Mouse (Mus musculus) heart, embryonic 13.5 days (tissue): ENCODE measurements around the gene H2-Oa. TPM values are rescaled to one million over a fixed set of nuclear protein-coding genes. Genes with fewer than 3 reads are reported as not detected.

Experiments
- ATAC-seq: fragments of 200-750 bp; cut with Nextera tagmentation; 2 replicates; pipeline ENCODE4 v1.8.0; 2017; ENCODE audit warnings: moderate TSS enrichment; ENCODE audit not compliant: insufficient number of reproducible peaks, low FRiP score, low TSS enrichment; ENCODE audit errors: extremely low read depth
- H3K27ac ChIP-seq: fragments of 300-500 bp; sonication (generic); replicated peaks from 2 replicates; pipeline ENCODE4 v1.5.1; 2015; ENCODE audit warnings: moderate library complexity, mild to moderate bottlenecking, inconsistent platforms
- H3K27me3 ChIP-seq: fragments of 300-500 bp; sonication (generic); replicated peaks from 2 replicates; pipeline ENCODE4 v1.6.1; 2015; ENCODE audit warnings: mild to moderate bottlenecking, inconsistent platforms
- H3K36me3 ChIP-seq: fragments of 300-500 bp; sonication (generic); 2 replicates; pipeline ENCODE4 v1.6.1; 2015; ENCODE audit warnings: mild to moderate bottlenecking, inconsistent platforms
- H3K4me1 ChIP-seq: fragments of 300-500 bp; sonication (generic); 2 replicates; pipeline ENCODE4 v1.6.1; 2015; ENCODE audit warnings: inconsistent platforms
- H3K4me2 ChIP-seq: fragments of 300-500 bp; sonication (generic); 2 replicates; pipeline ENCODE4 v1.6.1; 2015; ENCODE audit warnings: inconsistent platforms, mild to moderate bottlenecking, moderate library complexity
- H3K4me3 ChIP-seq: fragments of 300-500 bp; sonication (generic); 2 replicates; pipeline ENCODE4 v1.5.1; 2015; ENCODE audit warnings: moderate library complexity, mild to moderate bottlenecking, inconsistent platforms
- H3K9ac ChIP-seq: fragments of 300-500 bp; sonication (generic); 2 replicates; pipeline ENCODE4 v1.6.1; 2015; ENCODE audit warnings: inconsistent platforms, mild to moderate bottlenecking, moderate library complexity
- H3K9me3 ChIP-seq: fragments of 300-500 bp; sonication (generic); 2 replicates; pipeline ENCODE4 v1.6.1; 2016; ENCODE audit warnings: inconsistent platforms
- WGBS: fragments of 180-500 bp; shearing (Covaris S2); methylation state at CpG from one replicate; pipeline ENCODE4 v1.1.7; 2015; ENCODE audit warnings: mixed read lengths; 5-methylcytosine and 5-hydroxymethylcytosine counted together
- polyA plus RNA-seq: library from polyadenylated mRNA; unstranded; fragments of >200 nt; fragmentation: Nextera tagmentation; extraction: Ambion mirVana; gene quantifications from 2 replicates; pipeline ENCODE4 v1.2.1, GENCODE M21; 2015

The H2-Oa gene
- polyA plus RNA-seq, 1 experiment from 2014 or later, result 0.23 TPM

DNA sequence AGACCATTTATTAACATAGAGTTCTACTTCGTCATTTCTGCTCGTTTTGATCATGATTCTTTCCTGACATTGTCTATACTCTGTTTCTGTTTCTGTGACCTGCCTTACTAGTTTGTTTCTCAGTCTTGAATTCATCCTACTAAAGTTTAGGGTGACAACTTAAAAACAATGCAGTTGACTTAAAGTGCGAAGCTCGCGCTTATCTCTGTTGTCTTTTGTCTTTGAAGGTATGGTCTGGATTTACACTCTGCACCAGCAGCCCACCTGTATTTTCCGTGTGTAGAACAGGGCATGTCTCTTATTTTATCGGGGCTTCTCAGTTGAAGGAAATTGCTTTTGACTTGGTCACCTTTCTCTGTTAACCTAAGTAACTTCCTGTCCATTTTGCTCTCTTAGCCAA, 31.0 kb downstream of the H2-Oa start:
- ATAC-seq, result no peak
- H3K4me1 ChIP-seq, result peaks cover 40% of the 10 kb centered on the region
- peak overlapping the region; percentile 100 for H3K9ac ChIP-seq
- H3K27ac ChIP-seq, result peak overlapping the region; percentile 100
- no peaks in the 10 kb centered on the region for H3K9me3 ChIP-seq
- H3K4me2 ChIP-seq, result peak overlapping the region; percentile 100
- H3K27me3 ChIP-seq, result no peaks in the 10 kb centered on the region
- H3K36me3 ChIP-seq, result peaks cover 26% of the 10 kb centered on the region
- WGBS, result 1% methylated on average over 7 of the region's 7 CpGs
- peak overlapping the region; percentile 99 for H3K4me3 ChIP-seq

- Histone ChIP-seq H3K4me1 (peaks cover 44% of the 10 kb centered on the region), H3K27ac (peak overlapping the region; percentile 100), H3K27me3 (peaks cover 1% of the 10 kb centered on the region; the same call in 1 of the 2 replicates), H3K4me2 (peak overlapping the region; percentile 100), H3K36me3 (peaks cover 21% of the 10 kb centered on the region), H3K9ac (peak overlapping the region; percentile 100), H3K9me3 (no peaks in the 10 kb centered on the region), H3K4me3 (peak overlapping the region; percentile 99)
- WGBS, result 8% methylated on average over 2 of the region's 2 CpGs
- no peak for ATAC-seq
Measured at GRCm38 (mm10) chr17:34123518-34123917, 31.4 kb downstream of the H2-Oa start.

DNA sequence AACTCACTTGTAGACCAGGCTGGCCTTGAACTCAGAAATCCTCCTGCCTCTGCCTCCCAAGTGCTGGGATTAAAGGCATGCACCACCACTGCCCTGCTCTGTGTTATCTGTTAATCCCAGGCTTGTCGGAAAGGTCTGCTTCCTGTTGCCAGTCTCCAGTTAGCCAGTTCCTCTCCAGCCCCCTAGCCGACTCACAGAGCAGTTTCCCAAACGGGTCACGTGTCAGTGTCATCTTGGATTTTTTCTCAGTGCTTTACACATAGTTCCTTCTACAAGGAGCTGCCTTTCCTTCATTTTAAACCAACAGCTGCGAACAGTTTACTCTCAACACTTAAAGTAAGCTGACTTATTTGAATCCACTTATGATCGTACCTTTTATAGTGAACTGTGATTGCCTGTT, 32.5 kb downstream of the H2-Oa start:
- Histone ChIP-seq H3K4me1 (peaks cover 52% of the 10 kb centered on the region), H3K4me2 (peak overlapping the region; percentile 100; the same call in 1 of the 2 replicates)
- 65% methylated on average over 6 of the region's 6 CpGs for WGBS

DNA sequence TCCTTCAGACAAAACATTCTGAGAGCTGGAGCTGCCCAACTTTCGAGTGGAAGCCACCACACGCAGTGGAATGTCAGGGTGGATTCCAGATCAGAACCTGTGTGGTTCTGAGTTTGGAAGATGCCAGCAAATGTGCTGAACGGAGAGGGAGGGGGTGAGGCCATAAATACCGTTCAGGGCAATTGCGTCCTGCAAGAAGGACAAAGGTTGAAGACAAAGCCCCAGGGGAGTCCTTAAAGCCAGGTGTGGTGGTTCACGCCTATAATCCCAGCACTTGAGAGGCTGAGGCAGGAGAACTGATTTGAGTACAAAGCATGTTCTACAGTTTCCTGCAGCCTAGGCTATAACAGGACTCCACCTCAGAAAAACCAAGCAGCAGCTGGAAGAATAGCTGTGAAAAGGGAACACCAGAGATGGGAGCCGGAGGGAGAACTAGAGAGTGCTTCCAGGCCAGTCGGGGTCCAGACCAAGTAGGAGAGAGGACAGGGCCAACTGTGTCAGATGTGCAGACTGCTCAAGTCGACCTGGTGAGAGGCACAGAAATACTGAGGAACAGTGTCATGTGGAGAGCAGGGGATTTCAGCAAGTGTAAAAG, 34.8 kb downstream of the H2-Oa start:
- Histone ChIP-seq H3K36me3 (peaks cover 14% of the 10 kb centered on the region), H3K27ac (no peak overlapping the region), H3K9ac (no peak overlapping the region), H3K4me1 (peaks cover 52% of the 10 kb centered on the region), H3K27me3 (peaks cover 15% of the 10 kb centered on the region; the same call in 1 of the 2 replicates), H3K9me3 (no peaks in the 10 kb centered on the region), H3K4me3 (no peak overlapping the region), H3K4me2 (no peak overlapping the region)
- no peak for ATAC-seq
- WGBS, result 59% methylated on average over 9 of the region's 9 CpGs

More for the DNA sequence above, 32.5 kb downstream of the H2-Oa start:
- H3K4me3 ChIP-seq, result no peak overlapping the region; the same call in 1 of the 2 replicates
- no peak for ATAC-seq
- no peak overlapping the region for H3K27ac ChIP-seq
- H3K9me3 ChIP-seq, result no peaks in the 10 kb centered on the region
- peaks cover 10% of the 10 kb centered on the region; the same call in 1 of the 2 replicates for H3K27me3 ChIP-seq
- no peak overlapping the region for H3K9ac ChIP-seq
- peaks cover 14% of the 10 kb centered on the region for H3K36me3 ChIP-seq

DNA sequence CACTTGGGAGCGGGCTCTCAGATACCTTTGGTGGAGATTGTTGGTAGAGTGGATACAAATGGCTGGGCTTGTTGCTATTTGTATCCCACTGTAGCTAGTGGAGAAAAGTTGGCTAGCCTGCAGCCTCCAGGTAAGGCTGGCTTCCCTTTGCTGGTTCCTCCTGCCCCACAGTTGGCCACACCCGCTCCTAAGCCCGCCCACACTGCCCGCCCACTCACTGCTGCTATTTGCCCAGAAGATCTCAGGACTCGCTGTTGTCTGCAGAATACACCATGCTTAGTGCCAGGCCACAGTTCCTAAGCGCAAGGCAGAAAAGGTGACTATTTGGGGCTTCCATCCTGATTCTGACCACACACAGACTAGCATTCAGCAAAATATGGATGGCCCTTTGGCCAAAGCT, 35.3 kb downstream of the H2-Oa start:
- WGBS, result 31% methylated on average over 6 of the region's 6 CpGs
- ATAC-seq, result no peak

DNA sequence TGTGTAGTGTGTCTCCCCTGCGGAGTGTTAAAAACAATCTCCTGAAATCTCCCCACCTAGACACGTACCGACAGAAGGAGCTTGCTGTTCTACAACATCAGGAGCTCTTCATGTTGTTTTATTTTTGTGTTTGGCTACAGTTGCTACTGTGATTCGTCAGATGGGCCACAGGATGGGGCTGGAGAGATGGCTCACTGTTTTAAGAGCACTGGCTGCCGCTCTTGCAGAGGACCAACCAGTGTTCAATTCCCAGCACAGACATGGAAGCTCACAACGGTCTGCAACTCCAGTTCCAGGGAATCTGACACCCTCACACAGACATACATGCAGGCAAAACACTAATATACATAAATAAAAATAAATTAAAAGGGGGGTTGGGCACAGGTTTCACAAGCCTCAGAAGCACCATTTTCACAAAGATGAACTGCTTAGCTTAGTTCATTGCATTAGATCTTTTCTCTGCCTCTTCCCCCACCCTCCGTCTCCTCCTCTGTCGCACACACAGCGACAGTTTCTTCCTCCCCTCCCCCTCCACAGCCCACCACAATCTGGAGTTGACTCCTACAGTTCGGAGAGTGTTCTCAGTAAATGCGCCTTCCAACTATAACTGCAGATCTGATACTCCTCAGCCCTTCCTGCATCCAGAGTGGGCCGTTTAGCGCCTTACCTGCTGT, 36.3 kb downstream of the H2-Oa start:
- H3K4me3 ChIP-seq, result no peak overlapping the region
- peaks cover 14% of the 10 kb centered on the region for H3K36me3 ChIP-seq
- peaks cover 15% of the 10 kb centered on the region; the same call in 1 of the 2 replicates for H3K27me3 ChIP-seq
- ATAC-seq, result no peak
- WGBS, result 28% methylated on average over 13 of the region's 13 CpGs
- H3K9ac ChIP-seq, result peak overlapping the region; percentile 8; the same call in 1 of the 2 replicates
- H3K9me3 ChIP-seq, result no peaks in the 10 kb centered on the region
- no peak overlapping the region for H3K27ac ChIP-seq
- peak overlapping the region; percentile 20; the same call in 1 of the 2 replicates for H3K4me2 ChIP-seq
- peaks cover 49% of the 10 kb centered on the region for H3K4me1 ChIP-seq

More for the DNA sequence above, 35.3 kb downstream of the H2-Oa start:
- H3K4me3 ChIP-seq, result no peak overlapping the region
- peaks cover 15% of the 10 kb centered on the region; the same call in 1 of the 2 replicates for H3K27me3 ChIP-seq
- no peak overlapping the region for H3K9ac ChIP-seq
- peaks cover 52% of the 10 kb centered on the region for H3K4me1 ChIP-seq
- no peak overlapping the region for H3K4me2 ChIP-seq
- peaks cover 14% of the 10 kb centered on the region for H3K36me3 ChIP-seq
- H3K27ac ChIP-seq, result no peak overlapping the region
- no peaks in the 10 kb centered on the region for H3K9me3 ChIP-seq

DNA sequence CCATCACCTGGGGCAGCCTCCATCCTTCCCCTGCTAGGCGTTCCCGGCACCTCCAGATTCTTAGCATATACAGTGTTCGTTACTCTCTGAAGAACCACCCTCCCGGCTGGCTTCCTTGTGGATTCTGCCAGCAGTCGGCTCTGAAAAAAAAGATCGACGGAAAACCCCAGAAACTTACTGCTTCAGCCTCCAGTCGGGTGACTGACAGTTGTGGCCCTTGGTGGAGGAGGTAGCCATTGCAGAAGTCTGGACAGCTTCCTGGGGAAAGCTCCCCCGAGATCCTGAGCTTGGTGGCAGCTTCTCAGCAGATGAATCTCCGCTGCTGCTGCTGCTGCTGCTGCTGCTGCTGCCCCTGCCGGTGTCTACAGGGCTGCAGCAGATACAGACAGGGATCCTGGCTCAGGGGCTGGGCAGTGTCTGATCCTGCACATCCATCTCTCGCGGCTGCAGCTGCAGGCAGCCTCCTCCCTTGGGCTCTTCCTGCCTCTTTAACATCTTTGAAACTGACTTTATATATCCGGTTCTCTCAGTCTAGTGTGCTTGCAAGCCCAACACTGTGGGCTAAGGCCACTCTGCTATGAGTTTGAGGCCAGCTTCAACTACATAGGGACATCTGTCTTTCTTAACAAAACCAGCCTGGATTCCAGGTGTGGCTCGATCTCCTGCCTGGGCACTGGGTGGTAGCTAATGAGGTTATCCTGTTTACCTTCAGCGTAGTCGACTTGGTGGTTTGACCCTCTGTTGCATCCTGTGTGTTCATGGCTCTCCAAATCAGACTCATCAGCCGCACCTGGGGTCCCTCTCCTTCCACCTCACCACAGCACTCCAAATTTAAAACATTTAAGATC, 37.0 kb downstream of the H2-Oa start:
- Histone ChIP-seq H3K9ac (peak overlapping the region; percentile 8; the same call in 1 of the 2 replicates), H3K4me3 (no peak overlapping the region), H3K9me3 (no peaks in the 10 kb centered on the region), H3K27ac (no peak overlapping the region), H3K27me3 (peaks cover 15% of the 10 kb centered on the region; the same call in 1 of the 2 replicates), H3K4me2 (peak overlapping the region; percentile 20; the same call in 1 of the 2 replicates), H3K4me1 (peaks cover 41% of the 10 kb centered on the region), H3K36me3 (peaks cover 14% of the 10 kb centered on the region)
- 19% methylated on average over 18 of the region's 18 CpGs for WGBS
- no peak for ATAC-seq

DNA sequence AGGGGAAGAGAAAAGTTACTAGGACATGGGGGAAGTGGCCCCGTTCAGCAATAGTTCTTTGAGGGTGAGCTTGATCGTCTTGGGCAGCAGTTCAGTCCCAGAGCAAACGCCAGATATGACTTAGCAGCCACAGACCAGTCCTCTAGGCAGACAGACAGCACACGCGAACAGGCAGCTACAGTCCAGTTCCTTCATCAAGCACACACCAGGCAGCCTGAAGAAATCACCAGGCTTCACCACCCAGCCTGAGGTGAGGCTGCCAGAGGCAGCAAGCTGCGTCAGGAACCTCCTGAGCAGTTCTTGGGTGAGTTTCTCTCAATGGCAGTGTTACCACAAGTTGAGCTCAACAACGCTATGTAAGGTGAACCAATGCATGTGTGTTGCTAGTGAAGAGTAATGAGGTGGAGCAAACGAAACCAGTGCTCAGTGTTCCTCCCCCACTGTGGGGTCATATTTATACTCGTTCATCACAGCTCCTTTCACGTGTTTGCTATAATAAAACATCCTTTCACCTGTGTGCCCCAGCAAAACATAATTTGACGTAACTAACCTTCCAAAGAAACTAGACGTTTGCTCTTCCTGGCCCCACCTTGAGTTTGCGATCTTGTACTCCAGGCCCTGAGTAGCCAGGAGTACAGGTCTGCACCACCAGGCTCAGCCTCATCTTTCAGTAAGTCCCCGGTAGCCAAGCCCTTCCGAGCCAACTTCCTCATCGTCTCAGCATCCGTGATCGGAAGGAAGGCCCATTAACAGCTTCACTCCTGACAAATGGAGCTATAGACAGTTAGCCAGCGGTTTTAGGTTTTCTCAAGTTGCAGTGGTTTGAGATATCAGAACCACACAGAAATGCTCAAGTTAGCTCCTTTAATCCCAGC, 38.2 kb downstream of the H2-Oa start:
- WGBS, result 74% methylated on average over 19 of the region's 19 CpGs
- H3K4me1 ChIP-seq, result peaks cover 32% of the 10 kb centered on the region
- no peaks in the 10 kb centered on the region for H3K9me3 ChIP-seq
- H3K36me3 ChIP-seq, result peaks cover 14% of the 10 kb centered on the region
- H3K4me2 ChIP-seq, result no peak overlapping the region
- no peak overlapping the region for H3K27ac ChIP-seq
- no peak for ATAC-seq
- no peak overlapping the region for H3K4me3 ChIP-seq
- H3K27me3 ChIP-seq, result peaks cover 15% of the 10 kb centered on the region; the same call in 1 of the 2 replicates
- no peak overlapping the region for H3K9ac ChIP-seq

DNA sequence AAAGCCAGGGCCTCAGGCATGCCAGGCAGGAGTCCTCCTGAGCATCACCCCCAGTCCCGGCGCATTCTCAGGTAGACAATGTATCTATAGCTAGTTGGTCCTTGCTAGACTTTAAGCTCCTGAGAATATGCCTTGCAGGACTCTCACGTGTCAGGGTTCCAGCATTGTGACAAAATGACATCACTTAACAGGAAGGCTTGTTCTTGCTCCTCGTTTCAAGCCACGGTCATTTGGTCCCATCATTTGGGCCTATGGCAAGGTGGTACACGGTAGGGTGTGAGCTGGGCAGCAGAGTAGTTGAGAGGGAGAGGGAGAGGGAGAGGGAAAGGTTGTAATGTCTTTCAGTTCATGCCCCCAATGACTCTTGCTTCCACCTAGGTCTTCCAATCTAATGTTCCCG, 39.8 kb downstream of the H2-Oa start:
- Histone ChIP-seq H3K4me1 (peaks cover 30% of the 10 kb centered on the region), H3K27me3 (peaks cover 29% of the 10 kb centered on the region), H3K4me2 (no peak overlapping the region), H3K4me3 (no peak overlapping the region), H3K27ac (no peak overlapping the region), H3K36me3 (peaks cover under 1% of the 10 kb centered on the region), H3K9me3 (no peaks in the 10 kb centered on the region), H3K9ac (no peak overlapping the region)
- WGBS, result 78% methylated on average over 7 of the region's 7 CpGs
- ATAC-seq, result no peak

GRCm38 (mm10) chr17:34133289-34133688, 41.1 kb downstream of the H2-Oa start:
- Histone ChIP-seq H3K36me3 (no peaks in the 10 kb centered on the region), H3K4me3 (no peak overlapping the region), H3K4me1 (peaks cover 16% of the 10 kb centered on the region), H3K9me3 (no peaks in the 10 kb centered on the region), H3K4me2 (no peak overlapping the region), H3K27ac (no peak overlapping the region), H3K27me3 (peaks cover 43% of the 10 kb centered on the region), H3K9ac (no peak overlapping the region)
- ATAC-seq, result no peak
- 75% methylated on average over 11 of the region's 11 CpGs for WGBS
